Mouse (Mus musculus) mouse trophoblast stem cell (cell line): Measurements from ENCODE around the gene Doc2g.

ENCODE experiments used
- in situ Hi-C, 2 experiments: fragments of 300-500 bp; cut with MseI, MboI; formaldehyde crosslinking; loops; 2 replicates in 1 of 2; 3 replicates in 1 of 2; pipeline ENCODE4 v1.15.1; 2025

Doc2g gene

GRCm38 (mm10) chr19:3990804-3991203, 12.3 kb upstream of the Doc2g start:
- in situ Hi-C loops = loop anchor here in 1 of 2 experiments (5.0 kb wide), 1 partner anchor 44 kb away; no protein-coding TSS in a partner anchor

- in situ Hi-C loops = loop anchor here in 1 of 2 experiments (5.0 kb wide), 1 partner anchor 44 kb away; no protein-coding TSS in a partner anchor
Measured at GRCm38 (mm10) chr19:3991562-3991961, 11.6 kb upstream of the Doc2g start.

GRCm38 (mm10) chr19:3991966-3992365, 11.1 kb upstream of the Doc2g start:
- in situ Hi-C loops = loop anchor here in 1 of 2 experiments (5.0 kb wide), 1 partner anchor 45 kb away; no protein-coding TSS in a partner anchor

DNA sequence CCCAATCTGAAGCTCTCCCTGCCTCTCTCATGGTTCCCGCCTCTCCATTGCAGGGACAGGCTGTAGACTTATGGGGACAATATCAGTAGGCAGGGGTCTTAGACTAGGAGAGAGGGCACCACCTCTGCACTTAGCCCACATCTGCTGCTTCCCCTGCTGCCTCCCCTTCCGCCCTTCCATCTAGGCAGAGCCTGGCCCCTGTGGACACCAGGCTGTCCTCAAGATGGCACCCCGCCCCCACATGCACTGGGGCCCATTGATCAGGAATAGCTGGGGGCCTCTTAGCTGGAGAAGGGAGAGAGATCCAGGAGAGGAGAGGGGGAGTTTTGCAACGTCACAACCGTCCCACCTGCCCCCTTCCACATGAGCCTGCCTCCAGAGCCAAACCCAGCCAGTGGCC, 10.7 kb upstream of the Doc2g start, which contains the start of gene Tbx10:
Gene Tbx10 (plus strand): TSS at position 337 of the 400 bp plus-strand sequence.
- in situ Hi-C loops = loop anchor here in 1 of 2 experiments (5.0 kb wide), 1 partner anchor 45 kb away; no protein-coding TSS in a partner anchor

DNA sequence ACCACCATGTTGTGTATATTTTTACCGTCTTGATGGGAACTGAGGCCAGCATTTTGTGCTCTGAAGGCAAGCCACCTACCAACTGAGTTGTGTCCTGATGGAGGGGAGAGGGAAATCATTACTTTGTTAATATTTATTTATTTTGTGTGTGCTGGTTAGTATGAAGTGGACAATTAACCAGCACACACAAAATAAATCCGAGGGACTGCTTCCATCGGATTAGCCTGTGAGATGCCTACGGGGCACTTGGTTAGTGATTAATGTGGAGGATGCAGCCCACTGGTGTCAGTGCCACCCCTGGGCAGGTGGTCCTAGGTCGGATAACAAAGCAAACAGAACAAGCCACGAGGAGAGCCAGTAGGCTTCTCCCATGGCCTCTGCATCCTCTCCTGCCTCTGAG, 8.2 kb upstream of the Doc2g start:
- in situ Hi-C loops = loop anchor here in 1 of 2 experiments (5.0 kb wide), 1 partner anchor 48 kb away; no protein-coding TSS in a partner anchor

DNA sequence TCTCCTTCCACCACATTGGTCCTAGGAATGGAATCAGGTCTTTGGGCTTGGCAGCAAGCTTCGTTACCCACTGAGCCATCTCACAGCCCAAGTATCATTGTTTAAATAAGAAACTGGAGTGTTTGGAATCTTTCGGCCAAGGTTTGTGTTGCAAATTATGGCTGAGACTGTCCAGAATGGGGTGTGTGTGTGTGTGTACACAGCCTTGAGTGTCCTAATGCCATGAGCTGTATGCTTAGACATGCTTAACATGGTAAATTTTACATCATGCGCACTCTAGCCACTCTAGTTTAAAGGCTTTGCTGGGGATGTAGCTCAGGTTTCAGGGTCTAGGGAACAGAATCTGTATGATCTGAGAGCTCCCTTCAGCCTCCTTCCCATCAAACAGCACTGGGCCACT, 7.6 kb upstream of the Doc2g start:
- in situ Hi-C loops = no loop called here

GRCm38 (mm10) chr19:3996106-3996505, 7.0 kb upstream of the Doc2g start:
- in situ Hi-C loops = no loop called here

GRCm38 (mm10) chr19:3996747-3997146, 6.4 kb upstream of the Doc2g start:
- in situ Hi-C loops = no loop called here

DNA sequence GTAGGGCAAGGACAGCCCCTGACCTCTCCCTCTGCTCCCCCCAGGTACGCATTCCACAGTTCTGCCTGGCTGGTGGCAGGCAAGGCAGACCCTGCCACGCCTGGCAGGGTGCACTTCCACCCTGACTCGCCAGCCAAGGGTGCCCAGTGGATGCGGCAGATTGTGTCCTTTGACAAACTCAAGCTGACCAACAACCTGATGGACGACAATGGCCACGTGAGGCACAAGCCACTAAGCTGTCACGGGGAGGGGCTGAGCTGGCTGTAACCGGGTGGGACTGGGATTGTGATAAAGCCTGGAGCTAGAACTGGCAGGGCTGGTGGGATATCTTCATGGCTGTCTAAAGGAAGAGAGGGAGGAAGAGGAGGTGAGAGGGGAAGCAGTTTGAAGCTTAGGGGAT, 5.9 kb upstream of the Doc2g start:
- in situ Hi-C loops = no loop called here

DNA sequence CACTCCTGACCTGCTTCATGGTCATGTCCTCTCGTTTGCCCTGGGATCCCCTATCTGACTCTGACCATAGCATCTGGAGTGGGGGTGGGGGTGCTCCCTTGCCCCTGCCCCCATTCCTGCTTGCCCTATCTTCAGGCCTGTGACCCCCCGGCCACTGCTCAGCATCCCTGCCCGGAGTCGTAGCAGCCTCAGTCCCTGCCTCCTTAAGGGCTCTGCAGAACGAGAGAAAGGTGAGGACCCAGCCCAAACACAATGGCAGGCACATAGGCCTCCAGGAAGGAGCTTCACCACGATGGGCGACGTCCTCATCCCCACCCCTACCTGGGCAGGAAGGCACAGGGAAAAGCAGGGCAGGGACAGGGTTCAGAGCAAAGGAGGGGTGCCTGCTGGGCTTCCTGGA, 4.8 kb upstream of the Doc2g start:
- in situ Hi-C loops = no loop called here

DNA sequence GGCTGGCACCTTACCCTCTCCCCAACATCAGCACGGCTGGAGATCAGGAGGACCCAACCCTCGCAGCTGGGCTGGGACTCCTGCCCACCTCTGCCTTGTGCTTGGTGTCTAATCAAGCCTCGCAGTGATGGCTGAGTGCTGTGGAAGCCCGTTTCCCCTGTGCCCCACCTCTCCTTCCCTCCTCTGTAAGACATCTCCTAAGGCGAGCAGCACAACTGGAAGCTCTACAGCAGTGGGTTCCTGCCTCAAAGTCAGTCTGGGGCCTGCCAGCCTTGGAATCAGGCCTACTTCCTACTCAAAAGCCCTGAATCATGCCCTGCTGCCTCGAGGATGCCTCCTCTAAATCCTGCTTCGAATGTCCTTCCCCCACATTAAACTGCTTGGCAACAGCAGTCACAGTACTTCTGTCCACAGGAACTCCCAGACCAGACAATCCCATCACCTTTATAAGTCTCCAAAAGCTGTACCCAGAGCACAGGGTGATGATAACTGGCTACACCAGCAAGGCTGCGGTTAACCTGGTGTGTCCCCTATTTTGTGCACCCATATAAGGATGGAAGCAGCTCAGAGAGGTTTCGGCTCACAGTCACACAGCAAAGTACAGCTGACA, 3.9 kb upstream of the Doc2g start:
- in situ Hi-C loops = no loop called here

DNA sequence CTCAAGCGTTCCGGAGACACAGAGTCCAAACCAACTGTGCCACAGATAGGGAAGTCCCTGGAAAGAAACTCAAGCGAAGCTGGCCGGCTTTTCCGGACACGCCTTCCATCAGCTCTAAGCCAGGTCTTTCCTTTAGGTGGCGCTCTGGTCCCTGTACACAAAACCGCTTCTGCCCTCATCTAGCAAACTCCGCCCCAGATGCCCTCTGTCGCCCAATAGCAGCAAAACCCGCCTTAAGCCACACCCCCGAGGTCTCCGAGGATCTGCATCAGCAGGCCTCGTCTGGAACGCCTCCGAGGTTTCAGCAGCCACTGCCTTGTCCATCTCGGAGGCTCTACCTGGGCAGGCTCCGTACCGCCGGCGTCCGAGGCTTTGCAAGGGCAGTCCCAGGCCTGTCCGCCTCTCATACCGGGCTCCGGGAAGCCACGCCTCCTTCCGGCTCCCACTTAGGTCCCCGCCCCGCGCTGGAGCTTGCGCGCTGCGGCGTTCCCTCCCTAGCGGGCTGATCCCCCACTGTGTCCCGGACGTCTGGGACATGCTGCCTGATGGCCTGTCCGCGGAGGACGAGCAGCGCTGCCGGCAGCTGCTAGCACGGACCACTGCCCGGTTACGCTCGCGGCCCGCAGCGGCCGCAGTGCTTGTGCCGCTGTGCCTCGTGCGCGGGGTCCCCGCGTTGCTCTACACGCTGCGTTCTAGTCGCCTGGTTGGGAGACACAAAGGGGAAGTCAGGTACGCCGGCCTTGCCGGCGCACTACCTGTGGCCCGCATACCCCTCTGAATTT, 2.8 kb upstream of the Doc2g start, which contains the start of the genes Nudt8 and Gm49405:
Gene Nudt8 (plus strand): TSS at position 462 of the 782 bp plus-strand sequence.
Gene Gm49405 (plus strand): TSS at position 508 of the 782 bp plus-strand sequence.
- in situ Hi-C loops = no loop called here

DNA sequence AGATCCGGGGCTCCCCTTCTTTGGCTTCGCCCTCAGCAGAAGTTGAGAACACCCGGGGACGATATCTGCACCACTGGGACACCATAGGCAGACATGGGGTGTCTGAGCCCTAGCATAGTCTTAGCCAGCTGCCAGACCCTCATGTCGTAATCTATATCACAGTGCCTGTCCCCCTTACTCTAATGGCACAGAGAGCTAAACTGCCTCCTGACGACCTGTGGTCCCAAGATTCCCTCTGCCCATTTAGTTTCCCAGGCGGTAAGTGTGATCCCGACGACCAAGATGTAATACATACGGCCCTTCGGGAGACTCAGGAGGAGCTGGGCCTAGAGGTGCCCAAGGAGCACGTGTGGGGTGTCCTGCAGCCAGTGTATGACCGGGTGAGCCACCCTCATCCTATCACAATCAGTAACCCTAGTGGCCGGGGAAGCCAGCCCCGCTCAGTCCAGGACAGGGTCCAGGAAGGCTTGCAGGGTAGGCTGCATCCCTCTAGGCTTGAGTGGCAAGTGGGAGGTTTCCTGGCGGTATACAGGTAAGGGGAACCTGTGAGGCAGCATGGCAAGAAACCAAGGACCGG, 2.1 kb upstream of the Doc2g start:
- in situ Hi-C loops = no loop called here

GRCm38 (mm10) chr19:4001752-4002151, 1.4 kb upstream of the Doc2g start:
- in situ Hi-C loops = no loop called here

- in situ Hi-C loops = no loop called here
Measured at GRCm38 (mm10) chr19:4003641-4004040, 528 bp downstream of the Doc2g start.

DNA sequence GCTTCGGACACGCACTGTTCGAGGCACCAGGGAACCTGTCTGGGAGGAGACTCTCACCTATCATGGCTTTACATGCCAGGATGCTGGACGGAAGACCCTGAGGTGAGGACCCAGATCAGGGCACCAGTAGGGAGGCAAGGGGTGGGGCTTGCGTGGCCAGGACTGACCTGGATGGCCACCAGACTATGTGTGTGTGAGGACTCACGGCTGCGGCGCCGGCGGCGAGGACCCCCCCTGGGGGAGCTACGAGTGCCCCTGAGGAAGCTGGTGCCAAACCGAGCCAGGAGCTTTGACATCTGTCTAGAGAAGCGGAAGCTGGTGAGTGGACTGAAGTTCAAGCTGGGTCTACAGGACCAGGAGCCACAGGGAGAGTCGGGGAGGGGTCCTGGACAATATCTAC, 1.2 kb downstream of the Doc2g start:
- in situ Hi-C loops = no loop called here

DNA sequence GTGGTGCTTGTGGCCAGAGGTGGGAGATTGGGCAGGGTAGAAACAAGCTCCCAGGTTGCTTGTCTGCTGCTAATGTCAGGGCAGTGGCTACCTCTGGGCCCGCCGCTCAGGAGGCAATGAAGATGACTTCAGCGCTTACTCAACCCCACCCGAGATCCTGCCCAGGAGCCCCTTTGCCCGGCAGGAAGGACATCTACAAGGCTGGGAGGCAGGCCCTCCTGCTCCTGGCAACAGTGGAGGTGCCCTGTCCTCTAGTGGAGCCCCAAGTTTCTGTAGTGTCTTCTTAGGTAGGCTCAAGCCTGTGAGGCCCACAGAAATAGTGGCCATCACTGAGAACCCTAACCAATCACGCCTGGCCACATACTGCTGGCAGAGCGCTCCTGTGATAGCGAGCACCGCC, 2.0 kb downstream of the Doc2g start:
- in situ Hi-C loops = no loop called here

DNA sequence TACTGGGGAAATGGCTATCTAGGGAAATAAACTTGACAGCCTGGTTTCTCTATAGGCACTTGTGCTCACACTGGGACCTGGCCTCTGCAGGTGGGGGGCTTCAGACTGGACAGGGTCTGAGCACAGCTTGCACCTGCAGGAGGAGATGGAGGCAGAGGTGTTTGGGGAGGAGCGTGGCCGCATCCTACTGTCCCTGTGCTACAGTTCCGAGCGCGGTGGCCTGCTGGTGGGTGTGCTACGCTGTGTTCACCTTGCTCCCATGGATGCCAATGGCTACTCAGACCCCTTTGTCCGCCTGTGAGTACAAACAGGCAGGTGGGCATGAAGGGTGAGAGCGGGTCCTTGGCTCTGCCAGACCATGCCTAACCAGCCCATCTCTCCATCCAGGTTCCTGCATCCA, 2.9 kb downstream of the Doc2g start:
- in situ Hi-C loops = no loop called here

DNA sequence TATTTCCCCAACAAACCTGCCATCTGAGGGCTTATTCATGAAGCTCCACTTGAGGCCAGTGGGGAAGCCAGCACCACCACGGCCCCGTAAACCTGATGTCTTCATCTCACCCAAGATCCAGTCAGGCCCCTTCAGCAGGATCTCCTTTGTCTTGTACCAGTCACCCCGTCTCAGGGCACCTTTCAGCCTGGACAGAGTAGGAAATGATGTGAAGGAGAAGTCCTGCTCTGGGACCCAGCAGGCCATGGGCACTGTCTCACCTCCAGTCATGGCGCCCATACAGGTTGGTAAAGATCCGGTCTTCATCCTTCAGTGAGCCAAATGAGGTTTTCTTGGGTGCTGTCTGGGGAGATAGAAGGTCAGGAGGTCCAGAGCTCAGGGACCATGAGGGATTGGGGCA, 8.0 kb downstream of the Doc2g start:
- in situ Hi-C loops = no loop called here

DNA sequence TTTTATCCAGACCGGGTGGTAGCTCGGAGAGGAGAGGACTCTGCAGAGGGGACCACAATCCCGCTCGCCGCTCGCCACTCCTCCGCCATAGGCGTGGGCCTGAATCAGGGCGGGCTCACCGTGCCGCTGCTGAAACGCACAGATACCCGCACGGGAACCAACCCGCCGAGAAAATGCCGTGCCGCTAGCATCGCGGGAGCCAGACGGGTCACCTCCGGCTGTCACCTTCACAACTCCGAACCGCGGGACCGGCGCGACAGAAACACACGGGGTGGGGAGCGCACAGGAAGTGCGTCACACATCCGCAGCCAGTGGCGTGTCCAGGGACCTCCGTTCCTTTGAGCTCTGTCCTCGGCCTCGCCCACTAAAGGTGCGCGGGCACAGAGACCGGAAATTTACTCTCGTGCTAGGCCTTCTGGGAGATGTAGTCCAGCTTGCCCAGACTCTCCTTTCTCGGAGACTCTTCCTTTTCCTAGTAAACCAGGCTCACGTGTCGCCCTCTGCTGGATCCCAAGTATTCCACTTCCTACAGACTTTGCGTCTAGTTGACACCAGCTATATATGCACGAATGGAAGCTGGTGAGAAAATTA, 9.4 kb downstream of the Doc2g start, which contains the start of gene Ndufv1:
Gene Ndufv1 (minus strand): TSS at position 375 of the 591 bp plus-strand sequence.
- in situ Hi-C loops = no loop called here

DNA sequence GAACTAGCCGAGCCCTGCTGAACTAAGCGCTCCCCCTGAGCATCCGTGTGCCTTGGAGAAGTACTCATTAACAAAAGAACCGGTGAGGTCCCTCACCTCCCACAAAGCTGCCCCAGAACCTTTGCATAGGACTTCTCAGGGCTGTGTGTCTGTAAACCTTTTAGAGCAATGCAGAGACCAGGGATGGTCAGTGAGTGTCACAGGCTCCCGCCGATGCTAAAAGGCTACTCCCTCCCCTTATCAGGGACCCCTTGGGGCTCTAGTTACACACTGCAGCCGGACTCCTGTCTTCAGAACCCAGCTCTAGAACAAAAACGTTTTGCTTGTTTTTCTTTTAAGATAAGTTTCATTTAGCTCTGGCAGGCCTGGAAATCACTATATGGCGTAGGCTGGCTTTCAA, 10.0 kb downstream of the Doc2g start:
- in situ Hi-C loops = no loop called here

DNA sequence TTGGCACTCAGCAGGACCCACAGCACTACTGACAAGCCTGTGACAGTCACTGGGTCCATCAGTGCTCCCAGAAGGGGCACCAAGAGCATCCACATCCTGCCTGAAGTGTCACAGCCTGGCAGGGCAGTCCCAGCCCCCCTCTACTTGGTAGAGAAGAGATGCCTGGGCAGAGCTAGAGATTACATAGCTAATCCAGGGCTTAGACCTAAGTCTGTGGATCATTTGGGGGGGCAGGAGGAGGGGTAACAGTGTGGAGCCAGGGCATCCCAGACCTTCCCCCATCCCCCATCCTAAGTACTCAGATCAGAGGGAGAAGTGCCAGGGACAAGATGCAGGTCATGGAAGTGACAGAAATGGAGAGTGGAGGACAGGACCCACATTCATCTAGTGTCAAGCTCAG, 11.7 kb downstream of the Doc2g start:
- in situ Hi-C loops = loop anchor here in 1 of 2 experiments (5.0 kb wide), 1 partner anchor 37 kb away; no protein-coding TSS in a partner anchor
